Mouse (Mus musculus) CD8-positive naive resting alpha-beta T cell, adult 2 months (primary cell): ENCODE results near the gene Gm21828.
"Not testable (repeated sequence)": the region's sequence is repeated elsewhere in the genome, so short reads cannot be mapped to it uniquely, and the experiment has no call there.

ENCODE experiments used
- DNase-seq, 2 experiments: peaks; one replicate each; pipeline ENCODE4 v3.0.0; 2022; ENCODE audit warnings: low read depth in 2 of 2, low spot score in 2 of 2

Gene Gm21828

GRCm38 (mm10) chrY:13223828-13224227 lies at the start of gene Gm21828:
Gm21828 (minus strand) TSS chrY:13223928.
- not testable (repeated sequence) for DNase-seq

GRCm38 (mm10) chrY:13252091-13252490 lies 28.4 kb upstream of the Gm21828 start, which contains the start of the genes Gm21440 and Gm21454:
Gm21440 (plus strand) TSS chrY:13252391.
Gm21454 (plus strand) TSS chrY:13252442.
- DNase-seq, result not testable (repeated sequence)
